Mouse (Mus musculus) urinary bladder, postnatal 25 days (tissue): ENCODE measurements around the gene Tex45.

Experiments
- DNase-seq: peaks from one replicate; pipeline ENCODE4 v3.0.0; 2022; ENCODE audit warnings: low spot score

The Tex45 gene

GRCm38 (mm10) chr8:3536053-3536841, 65.6 kb downstream of the Tex45 start:
- no peak for DNase-seq
